Mouse (Mus musculus) myocyte (in vitro differentiated cells): ENCODE results near the gene Sh2d1b2.

Experiments
- CEBPB ChIP-seq: IDR thresholded peaks from 2 replicates; pipeline ENCODE4 v1.6.1; 2011; ENCODE audit warnings: mild to moderate bottlenecking, moderate library complexity; ENCODE audit not compliant: poor library complexity, insufficient read depth, severe bottlenecking
- E2F4 ChIP-seq: IDR thresholded peaks from one replicate; pipeline ENCODE4 v1.6.1; 2011; ENCODE audit warnings: mild to moderate bottlenecking, control low read depth, moderate library complexity; ENCODE audit not compliant: insufficient read depth
- MAX ChIP-seq: IDR thresholded peaks from one replicate; pipeline ENCODE4 v1.6.1; 2011; ENCODE audit warnings: low read depth, mild to moderate bottlenecking, control low read depth
- MYOD1 ChIP-seq, 3 experiments: IDR thresholded peaks; one replicate each; pipeline ENCODE4 v1.6.1; 2011; ENCODE audit warnings: control low read depth in 2 of 3, low read depth in 2 of 3, mild to moderate bottlenecking in 2 of 3, moderate library complexity in 1 of 3; ENCODE audit not compliant: insufficient read length in 2 of 3, control insufficient read depth in 1 of 3
- MYOG ChIP-seq, 3 experiments: IDR thresholded peaks; one replicate each; pipeline ENCODE4 v1.6.1; 2011; ENCODE audit warnings: control low read depth in 2 of 3, low read depth in 2 of 3, mild to moderate bottlenecking in 2 of 3; ENCODE audit not compliant: insufficient read length in 2 of 3, control insufficient read depth in 1 of 3, insufficient read depth in 1 of 3
- POLR2A ChIP-seq: IDR thresholded peaks from one replicate; pipeline ENCODE4 v1.6.1; 2011; ENCODE audit warnings: low read depth, mild to moderate bottlenecking, control low read depth, moderate library complexity; ENCODE audit not compliant: insufficient read length
- POLR2AphosphoS2 ChIP-seq: IDR thresholded peaks from one replicate; pipeline ENCODE4 v1.6.1; 2011; ENCODE audit warnings: low read depth, control low read depth; ENCODE audit not compliant: insufficient read length
- REST ChIP-seq: IDR thresholded peaks from one replicate; pipeline ENCODE4 v1.6.1; 2011; ENCODE audit warnings: mild to moderate bottlenecking, control low read depth, moderate library complexity; ENCODE audit not compliant: insufficient read depth, insufficient read length
- SRF ChIP-seq: IDR thresholded peaks from one replicate; pipeline ENCODE4 v1.6.1; 2011; ENCODE audit warnings: low read depth; ENCODE audit not compliant: control insufficient read depth, insufficient read length
- TCF12 ChIP-seq: IDR thresholded peaks from one replicate; pipeline ENCODE4 v1.6.1; 2011; ENCODE audit warnings: mild to moderate bottlenecking, control low read depth; ENCODE audit not compliant: poor library complexity, insufficient read depth, severe bottlenecking
- USF1 ChIP-seq: IDR thresholded peaks from one replicate; pipeline ENCODE4 v1.6.1; 2011; ENCODE audit warnings: low read depth, mild to moderate bottlenecking, control low read depth, moderate library complexity

- no peak for TF ChIP-seq POLR2A
- TF ChIP-seq POLR2AphosphoS2: no peak
- no peak for TF ChIP-seq TCF12
- no peak for TF ChIP-seq USF1
- no peak for TF ChIP-seq CEBPB
- no peak for TF ChIP-seq MAX
- no peak for TF ChIP-seq E2F4
- TF ChIP-seq SRF: no peak
- no peak for TF ChIP-seq MYOD1 (IDR thresholded peaks at IDR 0.05; ENCODE audit: control insufficient read depth in 1 of 3, insufficient read length in 2 of 3, low read depth in 2 of 3)
- no peak for TF ChIP-seq REST
- no peak for TF ChIP-seq MYOG (IDR thresholded peaks at IDR 0.05; ENCODE audit: control insufficient read depth in 1 of 3, insufficient read depth in 1 of 3, insufficient read length in 2 of 3, low read depth in 2 of 3)
Observed at GRCm38 (mm10) chr1:170270281-170270680, 37.7 kb downstream of the Sh2d1b2 start.
